Mouse (Mus musculus) neutrophil, adult 5-6 weeks (primary cell): Measurements from ENCODE around the gene Serpind1. TPM values are rescaled to one million over a fixed set of nuclear protein-coding genes. Genes with fewer than 3 reads are reported as not detected.

Experiments
- ATAC-seq: fragments of 151-379, 151-347 bp; 2 replicates; pipeline ENCODE4 v1.8.0; 2017; ENCODE audit warnings: mild to moderate bottlenecking, moderate TSS enrichment; ENCODE audit not compliant: insufficient number of reproducible peaks, poor library complexity, low FRiP score, severe bottlenecking; ENCODE audit errors: extremely low read depth
- total RNA-seq: library from RNA; stranded (forward); fragments of 200-1000 nt; gene quantifications from 2 replicates; pipeline ENCODE4 v1.2.3, GENCODE M21; 2017

The Serpind1 gene
- total RNA-seq, 1 experiment from 2014 or later: 0.35 TPM

- ATAC-seq: no peak
Measured at GRCm38 (mm10) chr16:17345141-17345812, 14.1 kb downstream of the Serpind1 start.

- ATAC-seq: no peak
Measured at GRCm38 (mm10) chr16:17345813-17346155, 14.6 kb downstream of the Serpind1 start.

GRCm38 (mm10) chr16:17346766-17347165, 15.6 kb downstream of the Serpind1 start:
- ATAC-seq: no peak

GRCm38 (mm10) chr16:17356031-17356430, 24.9 kb downstream of the Serpind1 start:
- no peak for ATAC-seq

GRCm38 (mm10) chr16:17358787-17359186, 27.6 kb downstream of the Serpind1 start:
- ATAC-seq: no peak

- no peak for ATAC-seq
Measured at GRCm38 (mm10) chr16:17382306-17382705, 51.1 kb downstream of the Serpind1 start.

- no peak for ATAC-seq
Measured at GRCm38 (mm10) chr16:17383594-17384326, 52.6 kb downstream of the Serpind1 start.

- no peak for ATAC-seq
Measured at GRCm38 (mm10) chr16:17392784-17393183, 61.6 kb downstream of the Serpind1 start.

Other genes starting within 250 kb of the Serpind1 start
- 126 and 148 TPM in 2 replicates for gene Ppil2, start 220.1 kb upstream of the Serpind1 start, total RNA-seq
- gene 2610318N02Rik, start 206.2 kb upstream of the Serpind1 start, total RNA-seq: 3.3 TPM in 1 of 2 replicates, not detected in the other
- 6.8 and 11.8 TPM in 2 replicates for gene Sdf2l1, start 199.0 kb upstream of the Serpind1 start, total RNA-seq
- gene Ydjc, start 186.8 kb upstream of the Serpind1 start, total RNA-seq: 1.9 and 2.9 TPM in 2 replicates
- gene Ccdc116, start 184.1 kb upstream of the Serpind1 start, total RNA-seq: 0.37 and 0.58 TPM in 2 replicates
- gene Ube2l3, start 128.7 kb upstream of the Serpind1 start, total RNA-seq: 45.5 and 49.6 TPM in 2 replicates
- 0.12 TPM in 1 of 2 replicates, not detected in the other for gene Rimbp3, start 122.8 kb upstream of the Serpind1 start, total RNA-seq
- 1.2 and 1.7 TPM in 2 replicates for gene Hic2, start 97.8 kb upstream of the Serpind1 start, total RNA-seq
- gene Tmem191c, start 55.3 kb upstream of the Serpind1 start, total RNA-seq: 11.0 and 13.0 TPM in 2 replicates
- gene Snap29, start 74.6 kb downstream of the Serpind1 start, total RNA-seq: 67.6 and 74.8 TPM in 2 replicates
- 68.1 and 93.9 TPM in 2 replicates for gene Pi4ka, start 74.9 kb downstream of the Serpind1 start, total RNA-seq
- 36.1 and 39.7 TPM in 2 replicates for gene Crkl, start 120.6 kb downstream of the Serpind1 start, total RNA-seq
- gene Aifm3, start 158.2 kb downstream of the Serpind1 start, total RNA-seq: 0.37 TPM in 1 of 2 replicates, not detected in the other
- gene Lztr1, start 177.3 kb downstream of the Serpind1 start, total RNA-seq: 33.9 and 42.1 TPM in 2 replicates
- 32.9 and 34.0 TPM in 2 replicates for gene Thap7, start 199.8 kb downstream of the Serpind1 start, total RNA-seq
- not detected in 2 replicates for gene Lrrc74b, start 229.9 kb downstream of the Serpind1 start, total RNA-seq
- not detected in 2 replicates for gene P2rx6, start 230.5 kb downstream of the Serpind1 start, total RNA-seq